Mouse (Mus musculus) ES-Bruce4 (cell line): ENCODE measurements around the gene Cpa5. TPM values are rescaled to one million over a fixed set of nuclear protein-coding genes. Genes with fewer than 3 reads are reported as not detected.

ENCODE experiments used
- H3K27ac ChIP-seq: 2 replicates; pipeline ENCODE4 v1.5.1; 2012; ENCODE audit warnings: low read length, inconsistent platforms; ENCODE audit not compliant: insufficient read depth
- H3K27me3 ChIP-seq: 2 replicates; pipeline ENCODE4 v1.6.1; 2012; ENCODE audit warnings: mild to moderate bottlenecking, low read length, inconsistent platforms; ENCODE audit not compliant: control insufficient read depth, poor library complexity, insufficient read depth, severe bottlenecking
- H3K36me3 ChIP-seq: 2 replicates; pipeline ENCODE4 v1.6.1; 2012; ENCODE audit warnings: inconsistent platforms, mild to moderate bottlenecking, low read length, moderate library complexity; ENCODE audit not compliant: control insufficient read depth, poor library complexity, insufficient read depth, severe bottlenecking
- H3K4me1 ChIP-seq: one replicate; pipeline ENCODE4 v1.8.1; 2011; ENCODE audit warnings: low read length; ENCODE audit not compliant: control insufficient read depth, insufficient read depth
- H3K4me3 ChIP-seq: 2 replicates; pipeline ENCODE4 v1.5.1; 2011; ENCODE audit warnings: low read depth, mild to moderate bottlenecking, low read length
- H3K9ac ChIP-seq: 2 replicates; pipeline ENCODE4 v1.6.1; 2012; ENCODE audit warnings: low read depth, mild to moderate bottlenecking, inconsistent platforms; ENCODE audit not compliant: poor library complexity, severe bottlenecking
- H3K9me3 ChIP-seq: replicated peaks from 2 replicates; pipeline ENCODE4 v1.6.1; 2012; ENCODE audit warnings: mild to moderate bottlenecking, low read length, inconsistent platforms; ENCODE audit not compliant: control insufficient read depth, poor library complexity, insufficient read depth, severe bottlenecking
- CTCF ChIP-seq: IDR thresholded peaks from one replicate; pipeline ENCODE4 v1.8.1; 2011; ENCODE audit warnings: low read depth, low read length
- EP300 ChIP-seq: IDR thresholded peaks from 2 replicates; pipeline ENCODE4 v1.6.1; 2011; ENCODE audit warnings: low read depth, low read length; ENCODE audit not compliant: insufficient read depth
- POLR2A ChIP-seq: IDR thresholded peaks from one replicate; pipeline ENCODE4 v1.8.1; 2011; ENCODE audit warnings: low read length; ENCODE audit not compliant: insufficient read depth
- polyA plus RNA-seq: library from polyadenylated mRNA; stranded (reverse); fragments of >200 nt; gene quantifications from 2 replicates; pipeline ENCODE4 v1.2.4, GENCODE M21; 2011; ENCODE audit warnings: low read depth; ENCODE audit not compliant: missing spikeins, insufficient read depth, insufficient read length

The Cpa5 gene
- polyA plus RNA-seq, 1 experiment = not detected

GRCm38 (mm10) chr6:30579961-30580840, 30.6 kb upstream of the Cpa5 start:
- no peaks in the 10 kb centered on the region for H3K36me3 ChIP-seq
- no peak overlapping the region for H3K4me3 ChIP-seq
- no peak overlapping the region for H3K27ac ChIP-seq
- H3K4me1 ChIP-seq = no peaks in the 10 kb centered on the region
- TF ChIP-seq EP300 = no peak
- TF ChIP-seq POLR2A = no peak
- no peak for TF ChIP-seq CTCF
- no peaks in the 10 kb centered on the region for H3K9me3 ChIP-seq
- no peaks in the 10 kb centered on the region; the same call in 1 of the 2 replicates for H3K27me3 ChIP-seq
- no peak overlapping the region for H3K9ac ChIP-seq

GRCm38 (mm10) chr6:30580841-30581176, 30.0 kb upstream of the Cpa5 start:
- Histone ChIP-seq H3K36me3 (no peaks in the 10 kb centered on the region), H3K4me3 (no peak overlapping the region), H3K27ac (no peak overlapping the region), H3K9ac (no peak overlapping the region), H3K4me1 (no peaks in the 10 kb centered on the region), H3K9me3 (no peaks in the 10 kb centered on the region), H3K27me3 (no peaks in the 10 kb centered on the region; the same call in 1 of the 2 replicates)
- TF ChIP-seq CTCF = no peak
- TF ChIP-seq POLR2A = no peak
- no peak for TF ChIP-seq EP300

- no peaks in the 10 kb centered on the region for H3K9me3 ChIP-seq
- H3K36me3 ChIP-seq = no peaks in the 10 kb centered on the region
- no peaks in the 10 kb centered on the region for H3K27me3 ChIP-seq
- no peak overlapping the region for H3K27ac ChIP-seq
- no peak overlapping the region for H3K4me3 ChIP-seq
- H3K4me1 ChIP-seq = no peaks in the 10 kb centered on the region
- H3K9ac ChIP-seq = no peak overlapping the region
- TF ChIP-seq EP300 (no peak), POLR2A (no peak), CTCF (no peak)
Observed at GRCm38 (mm10) chr6:30586886-30587442, 23.8 kb upstream of the Cpa5 start.

- H3K9ac ChIP-seq = no peak overlapping the region
- no peaks in the 10 kb centered on the region for H3K27me3 ChIP-seq
- TF ChIP-seq CTCF (no peak), EP300 (no peak), POLR2A (no peak)
- no peaks in the 10 kb centered on the region for H3K4me1 ChIP-seq
- H3K27ac ChIP-seq = no peak overlapping the region
- no peaks in the 10 kb centered on the region for H3K9me3 ChIP-seq
- H3K4me3 ChIP-seq = no peak overlapping the region
- H3K36me3 ChIP-seq = no peaks in the 10 kb centered on the region
Observed at GRCm38 (mm10) chr6:30589819-30590218, 21.0 kb upstream of the Cpa5 start.

- Histone ChIP-seq H3K27me3 (no peaks in the 10 kb centered on the region), H3K4me1 (no peaks in the 10 kb centered on the region)
- TF ChIP-seq CTCF (no peak), POLR2A (no peak), EP300 (no peak)
Observed at GRCm38 (mm10) chr6:30591851-30592404, 18.9 kb upstream of the Cpa5 start.

More at GRCm38 (mm10) chr6:30591851-30592404, 18.9 kb upstream of the Cpa5 start:
- Histone ChIP-seq H3K36me3 (no peaks in the 10 kb centered on the region), H3K9me3 (no peaks in the 10 kb centered on the region), H3K9ac (no peak overlapping the region), H3K27ac (no peak overlapping the region), H3K4me3 (no peak overlapping the region)
